Mouse (Mus musculus) hindbrain, embryonic 14.5 days (tissue): ENCODE measurements around the gene Scd3. TPM values are rescaled to one million over a fixed set of nuclear protein-coding genes. Genes with fewer than 3 reads are reported as not detected.

ENCODE experiments used
- ATAC-seq: fragments of 200-750 bp; cut with Nextera tagmentation; 2 replicates; pipeline ENCODE4 v1.8.0; 2017; ENCODE audit warnings: moderate number of reproducible peaks, mild to moderate bottlenecking, moderate TSS enrichment, moderate library complexity; ENCODE audit not compliant: low FRiP score
- DNase-seq: peaks from one replicate; pipeline ENCODE4 v3.0.0-alpha.2; 2015; ENCODE audit warnings: low spot score
- H3K27ac ChIP-seq: fragments of 300-500 bp; sonication (generic); 2 replicates; pipeline ENCODE4 v1.5.1; 2014; ENCODE audit warnings: mild to moderate bottlenecking, moderate library complexity
- H3K27me3 ChIP-seq: fragments of 300-500 bp; sonication (generic); 2 replicates; pipeline ENCODE4 v1.6.1; 2014; ENCODE audit warnings: mild to moderate bottlenecking, low read length, mixed read lengths; ENCODE audit not compliant: control insufficient read depth, insufficient read depth
- H3K36me3 ChIP-seq: fragments of 300-500 bp; sonication (generic); replicated peaks from 2 replicates; pipeline ENCODE4 v1.6.1; 2014; ENCODE audit not compliant: control insufficient read depth, insufficient read depth
- H3K4me1 ChIP-seq: fragments of 300-500 bp; sonication (generic); replicated peaks from 2 replicates; pipeline ENCODE4 v1.6.1; 2014; ENCODE audit warnings: antibody characterized with exemption, low read length, mixed read lengths; ENCODE audit not compliant: control insufficient read depth, insufficient read depth
- H3K4me2 ChIP-seq: fragments of 300-500 bp; sonication (generic); replicated peaks from 2 replicates; pipeline ENCODE4 v1.6.1; 2014; ENCODE audit warnings: mild to moderate bottlenecking, moderate library complexity
- H3K4me3 ChIP-seq: fragments of 300-500 bp; sonication (generic); replicated peaks from 2 replicates; pipeline ENCODE4 v1.5.1; 2014; ENCODE audit warnings: mild to moderate bottlenecking, low read length
- H3K9ac ChIP-seq: fragments of 300-500 bp; sonication (generic); 2 replicates; pipeline ENCODE4 v1.6.1; 2014
- H3K9me3 ChIP-seq: fragments of 300-500 bp; sonication (generic); 2 replicates; pipeline ENCODE4 v1.6.1; 2016; ENCODE audit warnings: low read length; ENCODE audit not compliant: control insufficient read depth
- WGBS: fragments of 180-500 bp; shearing (Covaris S2); extraction: QIAGEN DNeasy Blood & Tissue Kit; methylation state at CpG from one replicate; pipeline ENCODE4 v1.1.7; 2014; 5-methylcytosine and 5-hydroxymethylcytosine counted together
- polyA plus RNA-seq: library from polyadenylated mRNA; unstranded; fragments of >200 nt; fragmentation: Nextera tagmentation; extraction: Ambion mirVana; gene quantifications from 2 replicates; pipeline ENCODE4 v1.2.1, GENCODE M21; 2014

Gene Scd3
- polyA plus RNA-seq, 1 experiment from 2014 or later: 5.4 TPM

DNA sequence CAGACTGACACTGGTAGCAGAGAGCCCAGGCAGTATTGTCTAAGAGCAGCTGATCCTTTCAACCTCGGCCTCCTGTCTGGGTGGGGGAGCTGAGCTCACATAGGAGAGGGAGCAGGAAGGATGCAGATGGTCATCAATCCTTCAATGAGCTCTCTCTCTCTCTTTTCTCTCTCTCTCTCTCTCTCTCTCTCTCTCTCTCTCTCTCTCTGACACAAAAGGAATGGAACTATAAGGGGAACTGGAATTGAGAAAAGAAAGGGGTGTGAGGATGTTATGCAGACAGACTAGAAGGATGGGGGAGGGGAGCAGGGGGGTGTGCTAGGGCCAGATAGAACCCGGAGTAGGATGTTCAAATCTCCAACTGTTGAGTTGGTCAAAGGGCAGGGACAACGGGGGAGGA, 10.7 kb upstream of the Scd3 start, which contains the start of gene Pkd2l1:
TSS of gene Pkd2l1 (minus strand) at position 101 of the 400 bp plus-strand sequence.
- Histone ChIP-seq H3K4me2 (no peak within 1 kb of the TSS), H3K9me3 (no peaks in the 10 kb centered on the region), H3K27ac (no peak within 1 kb of the TSS), H3K27me3 (no peaks in the 10 kb centered on the region), H3K9ac (no peak within 1 kb of the TSS), H3K36me3 (no peaks in the 10 kb centered on the region), H3K4me1 (no peaks in the 10 kb centered on the region), H3K4me3 (no peak within 1 kb of the TSS)
- ATAC-seq (no peak), DNase-seq (no peak)
- 50% methylated on average over 3 of the region's 3 CpGs for WGBS

GRCm38 (mm10) chr19:44193906-44194305, 9.2 kb upstream of the Scd3 start:
- Histone ChIP-seq H3K4me3 (no peak overlapping the region), H3K27me3 (no peaks in the 10 kb centered on the region), H3K4me1 (no peaks in the 10 kb centered on the region), H3K9me3 (no peaks in the 10 kb centered on the region), H3K9ac (no peak overlapping the region), H3K27ac (no peak overlapping the region), H3K4me2 (no peak overlapping the region), H3K36me3 (no peaks in the 10 kb centered on the region)
- DNase-seq (no peak), ATAC-seq (no peak)
- WGBS: 84% methylated on average over 7 of the region's 7 CpGs

GRCm38 (mm10) chr19:44195138-44195537, 7.9 kb upstream of the Scd3 start:
- H3K36me3 ChIP-seq: no peaks in the 10 kb centered on the region
- H3K9me3 ChIP-seq: no peaks in the 10 kb centered on the region
- H3K4me3 ChIP-seq: no peak overlapping the region
- no peak overlapping the region for H3K9ac ChIP-seq
- H3K27ac ChIP-seq: no peak overlapping the region
- no peak overlapping the region for H3K4me2 ChIP-seq
- no peaks in the 10 kb centered on the region for H3K27me3 ChIP-seq
- no peaks in the 10 kb centered on the region for H3K4me1 ChIP-seq
- ATAC-seq (no peak), DNase-seq (peak; percentile 73)
- 8% methylated on average over 7 of the region's 7 CpGs for WGBS

- no peaks in the 10 kb centered on the region for H3K36me3 ChIP-seq
- DNase-seq (no peak), ATAC-seq (no peak)
- WGBS: 91% methylated on average over 10 of the region's 10 CpGs
- H3K27me3 ChIP-seq: no peaks in the 10 kb centered on the region
- no peak overlapping the region for H3K4me3 ChIP-seq
- no peak overlapping the region for H3K9ac ChIP-seq
- H3K4me2 ChIP-seq: no peak overlapping the region
- no peaks in the 10 kb centered on the region for H3K9me3 ChIP-seq
- H3K27ac ChIP-seq: no peak overlapping the region
- no peaks in the 10 kb centered on the region for H3K4me1 ChIP-seq
These were observed 5.8 kb upstream of the Scd3 start for GRCm38 (mm10) chr19:44197053-44197852.

DNA sequence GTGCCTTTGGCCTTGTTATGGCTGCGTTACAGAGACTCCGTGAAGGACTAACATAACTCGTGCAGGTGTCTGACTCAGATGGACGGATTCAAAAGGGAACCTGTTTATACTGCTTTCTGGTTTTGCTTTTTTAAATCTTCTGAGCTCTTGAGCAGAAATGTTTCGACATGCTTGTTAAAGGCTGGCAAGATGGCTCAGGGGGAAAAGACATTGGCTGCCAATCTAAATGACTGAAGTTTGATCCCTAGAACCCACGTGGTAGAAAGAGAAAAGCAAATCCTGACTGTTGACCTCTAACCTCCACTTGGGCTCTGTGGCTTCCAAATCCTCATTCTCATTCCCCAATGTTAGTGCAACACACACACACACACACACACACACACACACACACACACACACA, 4.6 kb upstream of the Scd3 start:
- Histone ChIP-seq H3K27me3 (no peaks in the 10 kb centered on the region), H3K4me3 (no peak overlapping the region), H3K36me3 (no peaks in the 10 kb centered on the region), H3K9me3 (no peaks in the 10 kb centered on the region), H3K27ac (no peak overlapping the region), H3K9ac (no peak overlapping the region), H3K4me1 (no peaks in the 10 kb centered on the region), H3K4me2 (no peak overlapping the region)
- 93% methylated on average over 6 of the region's 6 CpGs for WGBS
- DNase-seq: no peak
- no peak for ATAC-seq

- Histone ChIP-seq H3K9ac (no peak overlapping the region), H3K27ac (no peak overlapping the region), H3K36me3 (no peaks in the 10 kb centered on the region), H3K4me3 (no peak overlapping the region), H3K4me2 (no peak overlapping the region), H3K9me3 (no peaks in the 10 kb centered on the region), H3K4me1 (no peaks in the 10 kb centered on the region), H3K27me3 (no peaks in the 10 kb centered on the region)
- DNase-seq: no peak
- 81% methylated on average over 2 of the region's 2 CpGs for WGBS
- no peak for ATAC-seq
These were observed 4.1 kb upstream of the Scd3 start for GRCm38 (mm10) chr19:44198964-44199363.

GRCm38 (mm10) chr19:44207079-44207478, 4.0 kb downstream of the Scd3 start:
- Histone ChIP-seq H3K4me3 (no peak overlapping the region), H3K36me3 (no peaks in the 10 kb centered on the region), H3K9me3 (no peaks in the 10 kb centered on the region), H3K9ac (no peak overlapping the region), H3K4me1 (no peaks in the 10 kb centered on the region), H3K27ac (no peak overlapping the region), H3K4me2 (no peak overlapping the region), H3K27me3 (no peaks in the 10 kb centered on the region)
- DNase-seq (no peak), ATAC-seq (no peak)
- WGBS: 66% methylated on average over 2 of the region's 2 CpGs

GRCm38 (mm10) chr19:44215255-44215654, 12.2 kb downstream of the Scd3 start:
- H3K4me1 ChIP-seq: no peaks in the 10 kb centered on the region
- 80% methylated on average over 12 of the region's 12 CpGs for WGBS

GRCm38 (mm10) chr19:44217958-44218525, 15.0 kb downstream of the Scd3 start:
- no peak for DNase-seq
- WGBS: 85% methylated on average over 3 of the region's 3 CpGs
- H3K4me2 ChIP-seq: no peak overlapping the region

More at GRCm38 (mm10) chr19:44215255-44215654, 12.2 kb downstream of the Scd3 start:
- no peak overlapping the region for H3K4me3 ChIP-seq
- ATAC-seq: no peak
- H3K27me3 ChIP-seq: no peaks in the 10 kb centered on the region
- H3K9ac ChIP-seq: no peak overlapping the region
- H3K36me3 ChIP-seq: no peaks in the 10 kb centered on the region
- no peak overlapping the region for H3K4me2 ChIP-seq
- no peaks in the 10 kb centered on the region for H3K9me3 ChIP-seq
- no peak overlapping the region for H3K27ac ChIP-seq
- no peak for DNase-seq

More at GRCm38 (mm10) chr19:44217958-44218525, 15.0 kb downstream of the Scd3 start:
- Histone ChIP-seq H3K36me3 (no peaks in the 10 kb centered on the region), H3K27ac (no peak overlapping the region), H3K27me3 (no peaks in the 10 kb centered on the region), H3K9ac (no peak overlapping the region), H3K4me3 (no peak overlapping the region), H3K4me1 (no peaks in the 10 kb centered on the region), H3K9me3 (no peaks in the 10 kb centered on the region)
- no peak for ATAC-seq
